Mouse (Mus musculus): ENCODE measurements at regions not wholly inside any gene's neighbourhood (a gene's known extent, or its start where the extent isn't known, plus 50 kb on each side); places are given as distances from the start of the nearest gene placed in this dataset.

- TF ChIP-seq CTCF (IDR thresholded peaks at IDR 0.05; ENCODE audit: insufficient read depth, low read length) (no peak), POLR2A (IDR thresholded peaks at IDR 0.05; ENCODE audit: borderline replicate concordance, extremely low read depth, low read depth, low read length) (no peak)
Observed at GRCm38 (mm10) chr3:52557296-52557695, 289.2 kb downstream of the Foxo1 start.
